Mouse (Mus musculus): Measurements from ENCODE around the gene Snx25.

The Snx25 gene

DNA sequence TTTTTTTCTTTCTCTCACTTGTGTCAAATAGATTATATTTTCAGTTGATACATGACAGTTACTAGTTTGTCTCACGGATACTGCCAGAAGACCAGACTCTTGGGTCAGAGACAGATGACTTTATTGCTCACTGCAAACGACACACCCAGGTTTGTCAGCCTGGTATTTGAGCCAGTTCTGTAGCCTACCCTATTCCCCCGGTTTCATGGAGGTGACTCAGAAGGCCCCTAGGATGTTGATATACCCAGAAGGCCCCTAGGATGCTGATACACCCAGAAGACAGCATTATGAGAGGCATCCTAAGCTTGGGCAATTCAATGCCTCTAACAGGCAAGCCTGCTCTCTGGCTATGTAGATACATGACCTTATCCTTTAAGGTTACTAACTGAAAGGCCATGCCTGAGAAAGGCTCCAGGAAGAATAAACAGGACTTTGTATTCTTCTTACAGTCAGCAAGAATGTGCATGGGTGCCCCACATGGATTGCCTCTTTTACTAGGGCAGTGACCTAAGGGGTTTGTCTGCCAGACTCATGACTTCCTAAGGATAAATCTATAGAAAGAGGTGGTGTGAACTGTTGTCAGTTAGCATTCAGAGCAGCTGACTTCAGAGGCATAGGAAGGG is 144.8 kb downstream of the Snx25 start:
- DNase-seq, result no peak

DNA sequence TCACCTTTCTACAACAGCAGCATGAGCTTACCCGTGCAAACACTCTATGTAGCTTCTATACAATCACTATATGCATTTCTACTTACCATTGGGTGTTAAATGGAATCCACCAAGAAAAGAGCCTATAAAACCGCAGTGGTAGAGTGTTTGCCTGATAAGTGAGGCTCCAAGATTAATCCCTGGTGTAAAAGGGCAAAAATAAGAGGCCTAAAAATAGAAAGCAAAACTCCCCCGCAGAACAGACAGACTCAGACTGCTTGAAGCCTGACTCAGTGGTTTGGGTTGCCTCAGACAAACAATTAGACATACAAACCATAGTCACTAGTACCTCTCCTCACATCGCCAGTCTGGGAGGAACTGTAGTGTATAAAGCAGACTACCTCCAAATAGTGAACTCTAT is 146.4 kb downstream of the Snx25 start, which contains the start of gene Ankrd37:
Ankrd37 (minus strand) TSS at position 112 of the 400 bp plus-strand sequence.
- DNase-seq, result no peak

DNA sequence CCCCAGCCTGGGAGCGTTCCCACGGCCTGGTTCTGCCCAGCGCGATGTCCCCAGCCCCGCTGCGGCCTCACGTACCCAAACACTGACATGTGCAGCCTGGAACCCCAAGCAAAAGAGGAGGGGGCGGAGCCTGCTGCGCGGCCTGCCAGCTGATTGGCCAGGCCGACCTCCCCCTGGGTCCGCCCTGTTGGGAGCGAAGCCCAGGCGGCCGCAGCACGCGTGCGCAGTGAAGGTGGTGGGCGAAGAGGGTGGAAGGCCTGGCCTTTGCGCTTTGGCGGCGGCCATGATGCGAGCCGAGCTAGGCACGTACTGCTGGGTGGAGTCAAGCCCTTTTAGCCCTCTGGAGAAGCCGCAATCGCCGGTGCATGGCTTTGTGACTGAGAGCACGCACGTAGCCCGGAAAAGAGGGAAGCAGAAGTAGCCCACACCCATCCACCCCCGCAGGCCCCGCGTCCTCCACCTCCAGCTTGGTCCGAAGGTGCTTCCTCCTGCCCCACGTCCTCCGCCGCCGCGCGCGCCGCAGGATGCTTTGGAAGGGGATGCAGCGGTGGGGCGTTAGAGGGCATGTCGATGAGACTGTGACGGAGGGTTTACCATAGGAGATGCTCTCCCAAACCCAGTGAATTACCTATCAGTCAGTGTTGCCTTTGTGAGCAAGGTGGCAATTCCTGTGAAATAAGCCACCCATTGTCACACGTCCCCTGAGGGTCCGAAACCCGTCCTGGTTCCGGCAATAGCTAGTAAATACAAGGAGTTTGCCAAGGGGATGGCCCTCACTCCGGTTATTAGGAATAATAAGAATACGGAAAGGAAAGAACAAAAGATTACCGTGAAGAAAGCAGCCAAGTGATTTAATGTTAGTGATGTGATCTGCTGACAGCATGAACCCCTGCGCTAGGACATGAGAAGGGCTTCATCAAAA is 151.9 kb downstream of the Snx25 start:
- DNase-seq, result peak; percentile 100

DNA sequence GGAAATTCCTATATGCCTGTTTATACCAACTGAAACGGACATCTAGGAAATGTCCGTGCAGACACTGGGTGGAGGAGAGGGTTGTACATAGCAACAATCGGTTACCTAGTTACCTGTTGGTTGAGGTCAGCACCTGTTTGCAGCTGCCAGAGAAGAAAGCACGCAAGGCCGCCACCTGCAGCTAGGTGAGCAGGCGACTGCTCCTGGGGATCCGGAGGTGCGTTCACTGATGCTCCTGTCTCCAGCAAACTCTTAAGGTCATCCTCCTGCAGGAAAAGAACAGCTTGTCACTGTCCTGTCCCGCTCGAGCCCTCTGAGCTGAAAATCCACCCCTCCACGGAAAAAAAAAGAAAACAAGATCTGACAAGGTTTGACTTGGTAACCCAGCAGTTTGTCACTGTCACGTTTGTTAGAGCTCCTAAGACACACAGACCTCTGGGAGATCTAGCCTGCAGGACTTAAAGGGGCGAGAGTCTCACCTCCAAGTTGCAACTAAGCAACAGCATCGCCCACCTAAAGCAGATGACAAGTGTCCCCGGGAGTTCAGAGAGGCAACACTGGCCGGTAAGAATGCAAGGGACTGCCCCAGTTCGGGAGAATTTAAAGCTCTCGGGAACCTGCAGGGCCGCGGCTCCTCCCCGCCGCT is 152.7 kb downstream of the Snx25 start, which contains the start of gene Lrp2bp:
Lrp2bp (plus strand) TSS at position 166 of the 646 bp plus-strand sequence.
- DNase-seq, result no peak

DNA sequence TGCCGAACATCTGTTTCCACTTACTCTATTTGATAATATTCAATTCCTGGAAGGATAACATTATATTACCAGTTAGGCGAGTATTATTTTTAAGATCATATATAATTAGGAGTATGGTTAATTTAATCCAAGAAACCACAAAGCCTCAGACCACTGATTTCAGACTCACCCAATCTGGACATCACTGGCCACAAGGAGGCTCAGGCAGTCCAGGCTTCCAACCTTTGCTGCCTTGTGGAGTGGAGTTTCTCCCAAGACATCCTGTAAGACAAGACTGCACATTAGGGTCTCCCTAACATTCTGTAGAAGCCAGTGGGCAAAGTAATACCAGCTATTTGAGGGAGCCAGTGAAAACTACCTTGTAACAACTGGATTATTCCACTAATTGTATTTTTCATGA is 153.7 kb downstream of the Snx25 start:
- DNase-seq, result peak; percentile 17

DNA sequence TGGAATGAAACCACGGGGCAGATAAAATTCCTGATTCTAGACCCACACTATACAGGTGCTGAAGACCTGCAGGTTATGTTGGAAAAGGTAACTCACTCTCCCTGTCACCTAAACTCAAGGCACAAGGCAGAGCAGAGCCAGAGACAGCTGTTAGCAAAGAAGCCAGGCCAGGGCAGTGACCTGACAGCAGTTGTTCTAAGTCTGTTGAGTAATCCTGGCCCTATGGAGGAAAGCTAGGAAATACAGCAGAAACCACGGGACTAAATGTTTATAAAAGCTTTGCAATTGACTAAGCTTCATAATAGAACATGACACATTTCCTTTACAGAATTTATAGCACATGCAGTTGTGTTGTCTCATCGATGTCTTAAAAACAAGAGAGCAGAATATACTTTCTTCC is 156.4 kb downstream of the Snx25 start:
- no peak for DNase-seq

DNA sequence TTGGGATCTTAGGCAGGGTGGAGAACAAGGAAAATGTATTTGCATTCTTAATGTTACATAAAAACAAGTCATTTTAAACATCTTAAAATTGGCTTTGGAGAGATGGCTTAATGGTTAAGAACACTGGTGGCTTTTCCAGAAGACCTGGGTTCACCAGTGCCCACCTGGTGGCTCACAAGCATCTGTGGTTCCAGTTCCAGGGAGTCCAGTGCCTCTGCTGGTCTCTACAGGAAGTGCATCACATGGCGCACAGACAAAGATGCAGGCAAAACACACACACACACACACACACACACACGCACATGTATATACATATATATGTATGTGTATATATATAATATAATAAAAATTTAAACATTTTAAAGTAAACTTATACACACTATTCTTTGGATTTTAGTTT is 157.8 kb downstream of the Snx25 start:
- DNase-seq, result no peak

DNA sequence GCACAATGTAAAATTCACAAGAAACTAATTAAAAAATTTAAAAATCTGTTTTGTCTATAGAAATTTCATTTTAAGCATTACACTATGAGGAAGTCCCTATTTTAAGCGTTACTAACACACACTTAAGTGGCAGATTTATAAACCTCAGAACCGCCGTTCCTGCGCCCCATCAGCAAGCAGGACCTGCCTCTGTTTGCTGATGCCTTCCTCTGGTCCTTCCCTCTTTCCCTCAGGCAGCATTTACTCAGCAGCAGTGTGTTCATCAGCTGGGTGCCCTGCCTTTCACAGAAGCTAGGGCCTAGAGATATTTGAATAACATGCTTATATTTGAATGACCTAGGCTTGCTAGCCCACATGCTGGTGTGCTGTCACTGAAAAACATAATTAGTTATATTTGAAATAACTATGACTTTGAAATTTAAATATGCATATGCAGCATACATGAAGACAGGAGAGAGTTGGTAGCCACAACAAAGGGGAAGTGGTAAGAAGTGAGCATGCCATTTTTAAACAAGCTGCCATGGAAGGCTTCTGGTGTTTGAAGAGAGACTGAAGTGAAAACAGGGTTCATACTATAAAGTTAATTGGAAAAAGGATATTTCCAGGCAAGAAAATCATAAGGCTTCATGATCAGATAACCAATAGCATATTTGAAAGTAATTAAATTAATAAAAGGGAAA is 161.2 kb downstream of the Snx25 start:
- DNase-seq, result no peak

DNA sequence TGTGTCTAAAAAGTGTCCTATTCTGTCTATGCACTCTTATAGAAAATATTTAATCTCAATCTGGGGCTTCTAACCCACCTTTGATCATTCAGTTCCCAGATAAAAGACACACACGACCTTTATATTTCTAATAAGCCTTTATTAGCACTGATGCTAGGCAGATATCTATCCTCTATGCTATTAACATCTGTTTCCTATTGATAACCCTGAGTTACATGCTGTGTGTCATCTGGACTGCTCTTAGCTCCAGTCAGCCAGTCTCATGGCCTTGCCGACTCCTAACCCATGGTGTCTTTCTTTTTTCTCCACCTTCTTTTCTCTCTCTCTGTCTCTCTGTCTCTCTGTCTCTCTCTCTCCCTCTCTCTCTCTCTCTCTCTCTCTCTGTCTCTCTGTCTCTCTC is 163.8 kb downstream of the Snx25 start:
- DNase-seq, result no peak

DNA sequence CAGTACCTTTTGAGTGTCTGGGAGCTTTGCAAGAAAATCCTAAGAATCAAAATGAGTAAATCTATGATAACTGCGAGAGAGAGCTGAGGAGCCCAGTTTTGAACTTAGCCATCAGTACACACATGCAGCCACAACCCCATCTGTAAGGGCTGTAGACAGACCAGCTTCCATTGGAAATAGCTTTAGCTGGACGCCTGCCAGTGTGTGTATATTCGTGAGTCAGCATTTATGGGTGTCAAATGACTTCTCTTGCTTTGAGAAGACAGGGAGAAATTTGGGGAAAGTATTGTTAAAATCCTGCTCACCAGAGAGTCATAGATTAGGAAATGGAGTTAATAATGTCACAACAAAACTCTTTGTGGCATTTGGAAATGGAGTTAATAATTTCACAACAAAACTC is 165.3 kb downstream of the Snx25 start:
- no peak for DNase-seq
